Mouse (Mus musculus): Measurements from ENCODE around the gene Fam161b.

Fam161b gene

DNA sequence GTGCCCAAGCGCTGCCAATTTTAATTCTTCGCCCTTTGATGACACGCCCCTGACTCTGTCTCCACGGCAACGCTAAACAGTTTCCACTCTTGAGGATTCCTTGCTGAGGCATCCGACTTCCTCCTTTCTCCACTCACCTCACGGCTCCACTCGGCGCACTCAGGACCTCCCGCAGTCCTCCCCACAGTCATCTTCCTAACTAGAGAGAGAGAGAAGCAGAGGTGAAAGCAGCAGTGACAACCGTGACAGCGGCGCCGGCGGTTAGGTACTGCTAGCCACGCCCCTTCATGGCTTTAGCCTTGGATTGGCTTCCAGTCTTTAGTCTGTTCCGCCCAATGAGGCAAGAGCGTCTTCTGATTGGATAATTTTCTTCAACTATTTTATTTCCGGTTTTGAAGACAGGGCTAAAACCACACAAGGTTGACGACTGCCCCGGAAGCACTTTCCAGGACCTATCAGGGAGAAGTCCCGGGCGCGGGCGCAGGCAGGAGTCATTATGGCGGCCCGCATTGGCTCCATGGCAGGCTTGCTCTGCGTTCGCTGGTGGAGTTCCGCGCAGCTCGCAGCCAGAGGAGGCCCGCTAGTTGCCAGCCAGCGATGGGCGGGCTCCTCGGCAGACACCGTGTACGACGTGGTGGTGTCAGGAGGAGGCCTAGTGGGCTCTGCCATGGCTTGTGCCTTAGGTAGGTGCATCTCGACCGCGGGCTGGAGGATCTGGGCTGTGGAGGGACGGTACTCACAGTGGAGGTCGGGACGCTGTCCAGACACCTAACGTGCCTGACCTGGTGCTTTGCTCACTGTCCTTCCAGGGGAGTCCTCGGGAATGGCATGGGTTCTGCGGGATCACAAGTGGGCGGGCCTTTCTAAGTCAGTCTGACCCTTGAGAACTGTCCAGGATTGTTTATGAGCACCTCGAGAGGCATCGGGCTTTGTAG, at the start of gene Fam161b, which contains the start of gene Coq6:
TSS of gene Fam161b (minus strand) at position 279 of the 935 bp plus-strand sequence.
TSS of gene Coq6 (plus strand) at position 103 of the 935 bp plus-strand sequence.
- peak; percentile 96 for DNase-seq

GRCm38 (mm10) chr12:84408819-84409507, 47.3 kb upstream of the Fam161b start, which contains the start of the genes Entpd5 and Bbof1:
Gene Entpd5 (minus strand): TSS chr12:84409029.
Gene Bbof1 (plus strand): TSS chr12:84409071.
- DNase-seq, result peak; percentile 94

DNA sequence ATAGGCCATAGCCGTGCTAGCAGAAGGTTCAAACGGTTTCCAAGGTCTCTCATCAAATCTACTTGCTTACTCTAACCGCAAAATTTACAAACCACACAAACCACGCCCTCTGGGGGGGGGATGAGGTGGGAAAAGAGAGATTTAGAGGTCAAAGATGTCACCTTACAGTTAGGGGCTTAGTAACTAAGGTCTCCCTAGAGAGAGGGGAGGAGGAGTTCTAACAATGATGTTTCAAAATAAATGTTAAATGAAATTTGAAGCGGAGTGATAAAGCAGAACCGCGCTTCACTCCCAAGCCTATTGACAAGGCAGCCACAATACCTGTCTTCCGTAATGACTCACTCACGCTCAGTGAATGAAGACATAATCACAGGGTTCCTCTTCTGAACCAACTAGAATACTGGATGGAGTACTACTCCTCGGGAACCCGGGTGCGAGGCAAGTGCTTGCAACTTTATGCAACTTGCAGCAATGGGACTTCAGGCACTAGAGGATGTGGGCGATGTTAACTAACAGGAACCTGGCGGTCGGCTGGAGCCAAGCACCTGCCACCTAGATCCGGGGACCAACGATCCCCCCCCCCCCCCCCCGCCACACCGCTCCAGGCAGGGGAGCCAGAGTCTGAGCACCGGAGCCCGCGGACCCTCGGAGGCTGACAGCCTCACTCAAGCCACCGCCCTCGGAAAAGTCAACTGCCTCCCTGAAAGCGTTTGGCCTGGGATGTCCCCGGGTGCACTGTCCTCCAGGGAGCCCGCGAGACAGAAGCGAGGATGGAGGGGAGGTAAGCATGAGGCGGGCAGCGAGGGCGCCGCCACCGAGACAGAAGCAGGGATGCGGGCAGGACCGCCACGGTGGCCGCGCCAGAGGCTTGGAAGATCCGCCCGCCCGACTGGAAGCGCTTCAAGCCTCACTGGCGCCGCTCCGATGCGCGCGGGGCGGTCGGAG, 46.5 kb upstream of the Fam161b start:
- no peak for DNase-seq

- DNase-seq, result no peak
Observed at GRCm38 (mm10) chr12:84407259-84407658, 45.6 kb upstream of the Fam161b start.

- DNase-seq, result no peak
Observed at GRCm38 (mm10) chr12:84404541-84404940, 42.9 kb upstream of the Fam161b start.

GRCm38 (mm10) chr12:84402923-84403322, 41.3 kb upstream of the Fam161b start:
- DNase-seq, result peak; percentile 42

GRCm38 (mm10) chr12:84400653-84401052, 39.0 kb upstream of the Fam161b start:
- DNase-seq, result peak; percentile 63

DNA sequence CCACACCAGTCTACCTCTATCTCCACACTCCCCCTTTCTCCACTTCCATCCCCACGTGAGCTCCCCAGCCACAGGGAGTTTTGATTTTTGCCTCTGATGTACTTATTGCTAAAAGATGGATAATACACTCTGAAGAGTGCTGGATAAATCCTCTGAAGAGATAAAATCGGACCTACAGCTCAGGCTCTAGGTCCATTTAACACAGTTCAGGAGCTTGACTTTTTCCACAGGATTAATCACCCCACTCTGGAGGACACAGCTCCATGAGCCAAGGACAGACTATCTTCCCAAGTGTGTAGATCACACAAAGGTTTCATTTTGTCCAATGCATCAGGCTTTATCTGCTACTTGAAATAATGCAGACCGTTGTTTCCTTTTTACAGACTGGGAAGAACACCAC, 38.4 kb upstream of the Fam161b start:
- no peak for DNase-seq

- peak; percentile 51 for DNase-seq
Observed at GRCm38 (mm10) chr12:84399663-84400062, 38.0 kb upstream of the Fam161b start.

DNA sequence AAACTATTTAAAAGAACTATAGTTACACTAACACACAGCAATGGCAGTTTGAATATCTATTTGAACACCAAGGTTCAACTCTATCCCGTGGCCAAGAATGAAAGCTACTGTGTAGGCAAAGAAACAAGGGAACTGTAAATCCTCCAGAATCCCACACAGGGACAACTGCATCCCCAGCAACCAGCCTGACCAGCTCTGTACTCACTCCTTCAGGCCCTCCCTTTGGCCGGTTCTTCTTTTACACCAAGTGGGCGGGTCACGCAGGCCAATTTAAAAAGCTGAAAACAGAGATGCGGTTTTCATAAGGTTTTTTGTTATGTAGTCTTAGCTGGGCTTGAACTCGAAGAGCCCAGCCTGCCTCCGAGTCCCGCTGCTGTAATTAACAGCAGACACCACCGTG, 37.5 kb upstream of the Fam161b start:
- DNase-seq, result no peak

DNA sequence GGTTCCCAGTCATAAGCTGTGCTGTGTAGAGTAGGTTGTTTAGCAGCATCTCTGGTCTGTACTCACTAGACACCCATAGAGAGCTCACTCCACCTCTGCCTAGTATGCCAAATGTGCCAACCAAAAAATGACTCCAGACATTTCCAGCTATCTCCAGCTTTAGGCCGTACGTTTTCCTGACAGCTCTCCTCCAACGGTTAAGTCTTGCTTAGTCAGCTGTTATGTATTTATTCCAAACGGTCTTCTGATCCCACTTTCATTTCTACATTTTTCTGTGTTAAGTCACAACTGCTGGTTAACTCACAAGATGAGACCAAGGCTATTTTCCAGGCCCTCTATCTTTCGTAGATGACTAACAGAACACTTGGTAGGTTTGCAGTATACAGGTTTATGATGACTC, 37.0 kb upstream of the Fam161b start:
- no peak for DNase-seq

DNA sequence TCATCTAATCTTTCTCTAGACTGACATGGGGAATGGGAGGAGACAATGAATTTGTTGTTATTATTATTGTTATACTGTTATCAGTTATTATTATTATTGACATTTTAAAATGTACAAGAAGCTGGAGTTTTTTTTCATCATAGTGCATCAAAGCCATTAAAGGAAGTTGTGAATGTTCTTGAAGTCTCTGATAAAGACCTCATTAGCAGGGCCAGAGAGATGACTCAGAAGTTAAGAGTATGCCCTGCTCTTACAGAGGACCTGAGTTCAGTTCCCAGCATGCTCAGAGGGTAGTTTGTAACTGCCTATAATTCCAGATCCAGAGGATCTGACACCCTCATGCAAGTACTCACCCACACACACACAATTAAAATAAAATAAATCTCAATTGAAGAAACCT, 36.1 kb upstream of the Fam161b start:
- DNase-seq, result no peak

DNA sequence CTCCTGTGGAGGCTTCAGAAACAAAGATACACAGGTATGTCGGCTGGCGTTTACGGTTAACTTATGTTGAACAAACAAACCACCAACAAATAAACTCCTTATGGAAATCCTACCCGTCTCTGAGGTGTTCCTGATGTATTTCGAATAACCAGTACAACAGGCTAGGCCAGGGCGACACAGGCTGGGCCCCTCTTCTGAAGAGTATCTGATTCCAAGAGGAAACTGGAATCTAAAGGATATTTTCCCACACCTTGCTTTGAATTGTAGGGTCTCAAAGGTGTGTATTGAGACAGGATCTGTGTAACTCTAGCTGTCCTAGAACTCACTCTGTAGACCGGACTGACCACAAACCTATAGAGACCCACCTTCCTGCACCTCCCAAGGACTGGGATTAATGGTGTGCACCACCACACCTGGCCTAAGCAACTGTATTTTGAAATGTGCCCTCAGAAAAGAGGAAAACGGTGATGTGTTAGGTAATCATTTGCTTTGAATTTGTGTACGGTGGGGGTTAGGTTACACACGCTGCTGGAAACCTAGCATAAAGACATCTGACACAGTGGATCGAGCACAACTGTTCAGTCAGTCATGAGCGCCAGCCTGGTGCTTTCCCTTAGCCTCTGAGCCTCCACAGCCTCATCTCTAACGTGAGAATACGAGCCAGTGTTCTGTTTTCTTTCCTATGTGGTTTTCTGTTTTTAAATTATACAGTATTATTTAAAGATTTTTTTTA, 35.5 kb upstream of the Fam161b start:
- no peak for DNase-seq

DNA sequence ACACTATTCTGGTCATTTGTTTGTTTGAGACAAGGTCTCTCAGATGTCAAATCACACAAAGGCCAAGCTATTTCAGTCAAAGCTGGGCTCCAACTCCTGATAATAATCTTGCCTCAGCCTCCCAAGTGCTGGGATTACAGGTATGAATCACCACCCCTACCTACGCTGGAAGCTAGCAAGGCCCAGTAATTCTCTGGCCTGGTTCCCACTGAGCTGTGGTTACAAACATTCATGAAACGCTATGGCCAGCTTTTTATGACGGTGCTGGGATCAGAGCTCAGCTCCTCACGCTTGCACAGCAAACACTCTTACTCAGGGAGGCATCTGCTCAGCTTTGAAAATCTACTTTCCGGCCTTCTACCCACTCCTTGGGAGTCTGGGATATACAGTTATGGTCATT, 32.2 kb upstream of the Fam161b start:
- DNase-seq, result no peak

DNA sequence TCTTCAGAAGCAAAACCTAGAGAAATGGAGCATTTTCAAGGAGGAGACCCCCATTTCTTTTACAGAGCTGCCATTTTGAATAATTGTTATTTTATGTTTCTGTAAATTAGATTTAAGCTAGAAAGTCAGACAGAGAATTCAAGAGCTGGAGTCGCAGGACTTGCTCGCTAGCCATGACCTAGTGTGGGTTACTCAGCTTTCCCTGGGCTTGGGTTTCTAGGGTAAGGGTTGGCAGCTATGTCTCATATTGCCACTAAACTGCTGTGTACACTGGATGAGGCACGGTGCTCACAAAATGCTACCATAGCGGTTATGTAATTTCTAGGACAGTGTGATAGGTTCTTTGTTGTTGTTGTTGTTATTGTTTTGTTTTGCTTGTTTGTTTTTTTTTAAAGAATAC, 31.0 kb upstream of the Fam161b start:
- DNase-seq, result no peak

- no peak for DNase-seq
Observed at GRCm38 (mm10) chr12:84390336-84390735, 28.7 kb upstream of the Fam161b start.

DNA sequence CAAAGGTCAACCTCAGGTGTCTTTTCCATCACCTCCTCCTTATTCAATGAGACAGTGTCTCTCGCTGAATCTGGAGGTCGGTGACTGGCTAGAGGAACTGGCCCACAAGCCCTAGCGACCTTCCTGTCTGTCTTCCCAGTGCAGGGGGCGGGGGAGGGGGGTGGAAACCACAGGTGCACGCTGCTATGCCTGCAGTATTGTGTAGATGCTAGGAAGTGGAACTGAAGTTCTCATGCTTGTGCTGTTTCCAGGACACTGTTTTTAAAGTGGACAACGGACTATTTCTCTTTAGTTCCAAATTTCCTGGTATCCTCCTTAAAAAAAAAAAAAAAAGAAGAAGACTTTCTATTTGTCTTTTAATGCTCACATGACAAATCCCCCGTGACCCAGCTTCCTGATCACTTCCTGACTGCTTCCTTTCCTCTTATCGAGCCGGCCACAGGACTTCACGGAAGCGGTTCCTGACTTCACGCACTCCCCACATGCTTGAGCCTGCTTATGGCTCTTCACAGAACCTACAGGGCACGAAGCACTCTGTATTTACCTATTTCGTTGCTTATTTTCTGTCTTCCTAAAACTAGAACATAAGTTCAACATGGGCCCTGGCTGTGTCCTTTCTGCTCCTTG, 27.3 kb upstream of the Fam161b start:
- no peak for DNase-seq

DNA sequence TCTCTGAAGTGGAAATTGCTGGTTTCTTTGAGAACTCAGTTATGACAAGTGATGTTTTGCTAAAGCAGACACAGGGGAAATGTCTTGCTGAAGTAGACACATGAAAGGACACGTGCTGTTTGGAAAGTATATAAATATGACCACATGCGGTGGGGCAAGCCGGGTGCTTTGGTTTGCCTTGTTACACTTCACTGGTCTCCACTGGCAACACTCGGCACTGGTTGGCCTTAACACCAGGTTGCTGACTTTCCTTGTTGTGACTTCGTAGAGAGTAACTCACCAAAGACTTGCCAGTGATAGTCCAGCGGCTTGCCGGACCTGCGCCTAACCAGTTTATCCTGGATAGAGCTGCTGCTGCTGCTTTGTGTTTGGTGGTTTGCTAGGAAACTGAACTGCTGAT, 26.5 kb upstream of the Fam161b start:
- DNase-seq, result no peak

- DNase-seq, result no peak
Observed at GRCm38 (mm10) chr12:84385408-84385807, 23.8 kb upstream of the Fam161b start.

- peak; percentile 82 for DNase-seq
Observed at GRCm38 (mm10) chr12:84384644-84385081, 23.0 kb upstream of the Fam161b start.

GRCm38 (mm10) chr12:84382369-84382768, 20.7 kb upstream of the Fam161b start:
- no peak for DNase-seq

Data from kidney, postnatal 14 days (tissue).